Mouse (Mus musculus) liver, adult 2 months (tissue): Measurements from ENCODE around the gene Dcun1d4.

Experiments
- CTCF ChIP-seq: fragments of 200-500 bp; IDR thresholded peaks from 2 replicates; pipeline ENCODE4 v1.5.1; 2011; ENCODE audit warnings: low read depth, low read length, control low read depth
- POLR2A ChIP-seq: fragments of 200-500 bp; IDR thresholded peaks from 2 replicates; pipeline ENCODE4 v1.6.1; 2011; ENCODE audit warnings: low read length, control low read depth; ENCODE audit not compliant: insufficient read depth; ENCODE audit errors: extremely low read depth

DNA sequence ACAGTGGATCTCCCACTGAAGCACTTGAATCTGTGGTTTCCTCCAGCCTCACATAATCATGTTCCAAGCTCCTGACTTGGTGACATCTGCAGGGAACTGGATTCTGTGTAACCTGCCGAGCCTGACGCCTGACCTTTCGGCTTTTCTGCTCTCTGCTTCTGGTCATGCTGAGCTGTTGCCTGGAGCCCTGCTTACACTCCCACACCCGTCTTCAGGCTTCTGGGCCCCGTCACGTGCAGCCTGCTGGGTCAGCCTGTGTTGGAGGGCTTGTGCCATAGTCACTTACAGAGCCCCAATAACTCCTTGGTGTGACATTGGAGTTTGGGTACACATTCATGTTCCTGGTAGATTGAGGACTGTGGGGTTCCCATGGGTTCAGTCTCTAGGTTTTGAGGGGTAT lies 64.8 kb downstream of the Dcun1d4 start:
- no peak for TF ChIP-seq POLR2A
- no peak for TF ChIP-seq CTCF
